Mouse (Mus musculus): ENCODE results near the gene Pax1.

The Pax1 gene

GRCm38 (mm10) chr2:147372947-147373666 is 11.4 kb downstream of the Pax1 start:
- no peak for DNase-seq (ENCODE audit: low read depth, low spot score)

DNA sequence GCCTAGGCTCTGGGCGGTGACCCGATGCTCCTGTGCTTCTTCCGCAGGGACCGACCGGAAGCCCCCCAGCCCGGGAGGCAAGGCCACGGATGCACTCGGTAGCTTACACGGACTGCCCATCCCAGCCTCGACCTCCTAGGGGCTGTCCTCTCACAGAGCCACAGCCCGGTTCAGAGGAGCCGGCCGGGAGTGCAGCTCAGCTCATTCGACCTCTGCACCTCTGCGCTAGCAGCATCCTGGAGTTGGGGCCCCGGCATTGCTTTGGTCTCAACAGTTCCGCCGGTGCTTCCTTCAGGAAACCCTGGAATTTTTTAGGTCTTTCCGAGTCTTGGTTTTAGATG is 11.9 kb downstream of the Pax1 start:
- no peak for DNase-seq (ENCODE audit: low read depth, low spot score)

GRCm38 (mm10) chr2:147374245-147374644 is 12.5 kb downstream of the Pax1 start:
- no peak for DNase-seq (ENCODE audit: low read depth, low spot score)

DNA sequence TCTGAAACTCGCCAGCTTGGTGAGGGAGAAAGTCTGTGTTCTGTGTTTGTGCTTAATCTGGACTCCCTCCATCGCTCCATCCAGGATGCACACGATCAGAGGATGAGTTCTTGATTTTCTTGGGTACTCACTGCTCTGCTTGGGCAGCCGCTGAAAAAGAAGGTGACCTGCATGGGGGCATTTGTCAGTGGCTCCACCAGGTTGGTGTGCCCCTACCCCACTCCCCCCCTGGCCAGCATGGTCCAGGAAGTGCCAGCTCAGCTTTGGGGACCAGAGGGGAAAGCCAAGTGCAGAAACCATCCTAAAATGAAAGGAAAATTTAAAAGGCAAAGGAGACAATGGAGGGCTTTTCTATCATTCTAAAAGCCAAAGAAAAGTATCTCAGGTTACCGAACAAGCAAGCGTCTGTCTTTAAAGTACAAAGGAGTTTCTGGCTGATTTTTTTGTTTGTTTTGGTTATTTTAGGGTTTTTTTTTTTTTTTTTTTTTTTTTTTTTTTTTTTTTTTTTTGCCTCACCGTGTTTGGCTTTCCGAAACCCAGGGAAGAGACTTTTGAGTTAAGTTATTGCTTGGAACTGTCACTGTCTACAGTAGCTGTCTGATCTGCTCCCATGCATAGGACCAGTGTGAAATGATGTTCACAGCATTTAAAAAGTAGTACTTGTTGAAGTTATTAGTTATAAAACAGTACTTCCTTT is 13.4 kb downstream of the Pax1 start:
- no peak for DNase-seq (ENCODE audit: low read depth, low spot score)

GRCm38 (mm10) chr2:147378934-147379333 is 17.2 kb downstream of the Pax1 start:
- no peak for DNase-seq (ENCODE audit: low read depth, low spot score)

DNA sequence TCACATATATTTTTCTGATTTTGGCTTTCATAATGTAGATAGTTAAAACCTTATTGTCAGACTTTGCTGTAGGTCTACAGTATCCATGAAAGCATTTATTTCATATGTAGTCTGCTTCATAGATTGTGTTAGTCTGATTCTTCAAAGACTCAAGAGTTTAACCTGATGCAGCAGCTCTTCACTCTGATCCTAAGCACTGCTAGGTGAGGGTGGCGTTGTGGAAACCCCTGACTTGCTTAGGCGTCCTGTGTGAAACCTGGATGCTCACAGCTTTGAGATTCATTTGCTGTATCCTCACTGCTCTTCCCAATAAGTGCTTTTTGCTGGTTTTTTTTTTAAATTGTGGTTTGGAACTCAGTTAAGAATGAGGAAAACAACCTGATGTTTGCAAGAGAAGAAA is 21.6 kb downstream of the Pax1 start:
- no peak for DNase-seq (ENCODE audit: low read depth, low spot score)

DNA sequence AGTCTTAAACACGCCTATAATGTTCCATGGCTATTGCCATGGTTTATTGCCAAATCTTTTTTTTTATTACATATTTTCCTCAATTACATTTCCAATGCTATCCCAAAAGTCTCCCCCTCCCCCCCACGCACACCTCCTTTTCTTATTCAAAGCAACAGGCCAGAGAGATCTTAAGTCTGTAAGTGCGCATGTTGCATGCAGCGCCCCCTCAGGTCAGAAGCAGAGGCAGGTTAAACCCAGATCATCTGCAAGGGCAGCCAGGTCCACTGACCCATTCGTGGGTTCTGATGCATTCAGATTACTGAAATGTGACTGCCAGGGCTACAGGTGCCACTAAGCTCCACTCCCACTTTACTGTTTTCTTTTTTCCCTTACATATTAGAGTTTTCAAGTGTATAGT is 25.2 kb downstream of the Pax1 start:
- no peak for DNase-seq (ENCODE audit: low read depth, low spot score)

DNA sequence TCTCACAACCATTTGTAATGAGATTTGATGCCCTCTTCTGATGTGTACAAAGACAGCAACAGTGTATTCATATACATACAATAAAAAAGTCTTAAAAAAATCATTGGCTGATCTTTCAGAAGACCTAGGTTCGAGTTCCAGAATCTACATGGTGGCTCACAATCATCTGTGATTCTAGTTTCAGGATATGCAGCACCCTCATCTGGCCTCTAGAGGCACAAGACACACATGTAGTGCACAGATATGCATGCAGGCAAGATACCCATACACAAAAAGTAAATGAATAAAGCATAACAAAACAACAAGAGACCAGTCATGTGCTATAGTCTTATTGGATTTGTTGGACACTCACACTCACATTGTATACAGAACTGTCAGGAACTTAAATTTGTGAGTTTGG is 47.6 kb downstream of the Pax1 start:
- no peak for DNase-seq (ENCODE audit: low read depth, low spot score)

DNA sequence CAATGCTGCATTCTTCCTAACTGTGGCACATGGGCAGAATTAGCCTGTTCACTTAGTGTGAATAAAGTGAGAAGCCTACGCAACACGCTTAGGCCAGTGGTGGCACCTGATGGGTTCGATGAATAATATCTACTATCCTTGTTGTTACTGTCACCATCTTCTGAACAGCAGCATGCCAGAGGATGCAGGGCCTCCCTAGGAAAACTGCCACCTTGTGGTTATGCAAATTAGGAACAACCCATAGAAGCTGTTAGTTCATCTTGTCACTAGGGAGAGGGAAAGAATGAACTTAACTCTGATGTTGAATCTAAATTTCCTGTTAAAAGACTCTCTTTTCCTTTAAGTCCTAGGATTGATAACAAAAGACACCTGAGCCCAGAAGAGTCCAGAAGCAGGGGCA is 53.3 kb downstream of the Pax1 start:
- DNase-seq (ENCODE audit: low read depth, low spot score), result no peak

GRCm38 (mm10) chr2:147424582-147425255 is 63.0 kb downstream of the Pax1 start:
- DNase-seq (ENCODE audit: low read depth, low spot score), result peak; percentile 59

DNA sequence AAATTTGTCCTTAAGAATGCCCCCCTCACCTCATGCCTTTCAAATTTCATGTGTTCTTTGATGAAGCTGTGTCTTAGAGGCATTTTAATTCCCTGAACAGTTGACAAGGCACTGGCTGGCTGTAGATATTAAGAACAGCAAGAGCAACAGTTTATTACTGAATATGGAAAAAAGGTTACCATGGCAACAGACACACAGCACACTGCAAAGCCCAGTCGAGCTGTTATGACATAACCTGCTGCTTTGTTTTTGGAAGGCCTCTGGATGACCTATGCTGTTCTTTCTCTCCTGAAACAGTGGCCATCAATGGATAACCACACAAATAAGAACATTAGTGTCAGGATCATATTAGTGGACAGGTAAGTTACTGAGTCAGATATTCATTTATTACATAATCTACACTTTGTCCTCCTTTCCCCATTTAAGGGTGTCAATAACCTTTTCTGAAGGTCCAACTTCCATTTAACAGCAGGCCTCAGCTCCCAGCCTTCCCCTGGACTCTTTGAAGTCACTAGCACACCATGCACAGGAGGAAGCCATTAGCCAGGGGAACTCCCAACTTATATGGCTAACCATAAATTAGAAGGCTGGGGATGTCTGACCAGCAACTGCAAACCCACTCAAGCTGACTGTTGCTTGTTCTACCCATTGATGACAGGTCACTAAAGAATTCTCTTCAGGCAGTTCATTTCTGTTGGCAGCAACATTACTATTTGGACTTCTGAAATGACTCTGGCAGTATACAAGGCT is 68.1 kb downstream of the Pax1 start:
- DNase-seq (ENCODE audit: low read depth, low spot score), result peak; percentile 52

DNA sequence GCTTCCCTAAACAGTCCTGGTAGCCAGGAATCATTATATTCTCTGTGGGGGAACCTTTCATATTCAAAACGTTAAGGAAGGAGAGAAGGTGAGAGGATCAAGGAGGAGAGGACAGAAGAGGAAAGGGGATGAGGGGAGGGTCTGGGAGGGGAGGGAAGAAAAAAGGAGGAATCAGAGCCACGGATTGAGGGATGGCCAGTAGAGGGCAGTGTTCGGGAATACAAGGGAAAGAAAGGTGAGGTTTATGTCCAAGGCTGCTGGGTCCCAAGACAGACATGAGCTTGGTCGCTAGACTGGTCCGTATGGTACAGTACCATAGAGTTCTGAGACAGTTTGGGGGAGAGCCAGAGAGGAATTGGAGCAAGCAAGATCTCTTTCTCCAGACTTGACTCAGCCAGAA is 71.4 kb downstream of the Pax1 start:
- peak; percentile 34 for DNase-seq (ENCODE audit: low read depth, low spot score)
